Mouse (Mus musculus): ENCODE data around the gene Sox13. TPM values are rescaled to one million over a fixed set of nuclear protein-coding genes. Genes with fewer than 3 reads are reported as not detected.

Sox13 gene
- polyA plus RNA-seq, 1 experiment from 2014 or later: 12.8 TPM

GRCm38 (mm10) chr1:133409786-133410185 is 14.4 kb downstream of the Sox13 start:
- H3K27ac ChIP-seq (ENCODE audit: low read length): no peak overlapping the region
- WGBS: 61% methylated on average over 9 of the region's 9 CpGs
- H3K9ac ChIP-seq (replicated peaks; ENCODE audit: low read length): no peak overlapping the region
- H3K4me2 ChIP-seq (replicated peaks; ENCODE audit: low read depth, low read length): no peak overlapping the region
- no peaks in the 10 kb centered on the region for H3K27me3 ChIP-seq (ENCODE audit: insufficient read depth, low read length)
- H3K4me1 ChIP-seq (ENCODE audit: insufficient read depth, low read length): peaks cover 63% of the 10 kb centered on the region
- no peak for ATAC-seq (ENCODE audit: low FRiP score, low TSS enrichment)
- H3K9me3 ChIP-seq (ENCODE audit: low read length): no peaks in the 10 kb centered on the region
- H3K36me3 ChIP-seq (ENCODE audit: insufficient read depth, low read length): 0 out of 2 replicates have a peak, but pooled peaks cover 3% of the 10 kb centered on the region
- no peak overlapping the region for H3K4me3 ChIP-seq (ENCODE audit: low read length)

GRCm38 (mm10) chr1:133408880-133409516 is 15.2 kb downstream of the Sox13 start:
- H3K4me2 ChIP-seq (replicated peaks; ENCODE audit: low read depth, low read length): no peak overlapping the region
- H3K4me3 ChIP-seq (ENCODE audit: low read length): no peak overlapping the region
- H3K9me3 ChIP-seq (ENCODE audit: low read length): no peaks in the 10 kb centered on the region
- peaks cover 55% of the 10 kb centered on the region for H3K4me1 ChIP-seq (ENCODE audit: insufficient read depth, low read length)
- no peak overlapping the region; the same call in 1 of the 2 replicates for H3K27ac ChIP-seq (ENCODE audit: low read length)
- 17% methylated on average over 6 of the region's 6 CpGs for WGBS
- H3K36me3 ChIP-seq (ENCODE audit: insufficient read depth, low read length): 0 out of 2 replicates have a peak, but pooled peaks cover 3% of the 10 kb centered on the region
- no peaks in the 10 kb centered on the region for H3K27me3 ChIP-seq (ENCODE audit: insufficient read depth, low read length)
- no peak for ATAC-seq (ENCODE audit: low FRiP score, low TSS enrichment)
- peak overlapping the region; percentile 42 for H3K9ac ChIP-seq (replicated peaks; ENCODE audit: low read length)

- Histone ChIP-seq H3K9ac (replicated peaks; ENCODE audit: low read length) (no peak overlapping the region), H3K27me3 (ENCODE audit: insufficient read depth, low read length) (no peaks in the 10 kb centered on the region), H3K9me3 (ENCODE audit: low read length) (no peaks in the 10 kb centered on the region), H3K4me1 (ENCODE audit: insufficient read depth, low read length) (peaks cover 48% of the 10 kb centered on the region), H3K4me2 (replicated peaks; ENCODE audit: low read depth, low read length) (no peak overlapping the region), H3K27ac (ENCODE audit: low read length) (no peak overlapping the region), H3K36me3 (ENCODE audit: insufficient read depth, low read length) (0 out of 2 replicates have a peak, but pooled peaks cover 3% of the 10 kb centered on the region), H3K4me3 (ENCODE audit: low read length) (no peak overlapping the region)
- 33% methylated on average over 9 of the region's 9 CpGs for WGBS
- no peak for ATAC-seq (ENCODE audit: low FRiP score, low TSS enrichment)
Observed at GRCm38 (mm10) chr1:133408321-133408720, 15.9 kb downstream of the Sox13 start.

- H3K27me3 ChIP-seq (ENCODE audit: insufficient read depth, low read length): no peaks in the 10 kb centered on the region
- H3K36me3 ChIP-seq (ENCODE audit: insufficient read depth, low read length): 0 out of 2 replicates have a peak, but pooled peaks cover 3% of the 10 kb centered on the region
- H3K9me3 ChIP-seq (ENCODE audit: low read length): no peaks in the 10 kb centered on the region
- no peak for ATAC-seq (ENCODE audit: low FRiP score, low TSS enrichment)
- H3K4me3 ChIP-seq (ENCODE audit: low read length): no peak overlapping the region
- peaks cover 39% of the 10 kb centered on the region for H3K4me1 ChIP-seq (ENCODE audit: insufficient read depth, low read length)
- no peak overlapping the region for H3K4me2 ChIP-seq (replicated peaks; ENCODE audit: low read depth, low read length)
- no peak overlapping the region for H3K9ac ChIP-seq (replicated peaks; ENCODE audit: low read length)
- 0 out of 2 replicates have a peak overlapping the region, but pooled peaks have one; percentile 15 for H3K27ac ChIP-seq (ENCODE audit: low read length)
- WGBS: 62% methylated on average over 6 of the region's 6 CpGs
Observed at GRCm38 (mm10) chr1:133407436-133407835, 16.7 kb downstream of the Sox13 start.

- Histone ChIP-seq H3K9ac (replicated peaks; ENCODE audit: low read length) (no peak overlapping the region), H3K4me3 (ENCODE audit: low read length) (no peak overlapping the region), H3K4me1 (ENCODE audit: insufficient read depth, low read length) (peaks cover 31% of the 10 kb centered on the region), H3K4me2 (replicated peaks; ENCODE audit: low read depth, low read length) (no peak overlapping the region), H3K9me3 (ENCODE audit: low read length) (no peaks in the 10 kb centered on the region), H3K27me3 (ENCODE audit: insufficient read depth, low read length) (no peaks in the 10 kb centered on the region), H3K36me3 (ENCODE audit: insufficient read depth, low read length) (0 out of 2 replicates have a peak, but pooled peaks cover 3% of the 10 kb centered on the region), H3K27ac (ENCODE audit: low read length) (no peak overlapping the region)
- ATAC-seq (ENCODE audit: low FRiP score, low TSS enrichment): no peak
- WGBS: 76% methylated on average over 7 of the region's 7 CpGs
Observed at GRCm38 (mm10) chr1:133406614-133407013, 17.6 kb downstream of the Sox13 start.

- no peaks in the 10 kb centered on the region for H3K9me3 ChIP-seq (ENCODE audit: low read length)
- ATAC-seq (ENCODE audit: low FRiP score, low TSS enrichment): no peak
- H3K4me2 ChIP-seq (replicated peaks; ENCODE audit: low read depth, low read length): no peak overlapping the region
- no peak overlapping the region for H3K9ac ChIP-seq (replicated peaks; ENCODE audit: low read length)
- peaks cover 33% of the 10 kb centered on the region for H3K4me1 ChIP-seq (ENCODE audit: insufficient read depth, low read length)
- 83% methylated on average over 4 of the region's 4 CpGs for WGBS
- H3K4me3 ChIP-seq (ENCODE audit: low read length): no peak overlapping the region
- H3K27me3 ChIP-seq (ENCODE audit: insufficient read depth, low read length): no peaks in the 10 kb centered on the region
- 0 out of 2 replicates have a peak, but pooled peaks cover 3% of the 10 kb centered on the region for H3K36me3 ChIP-seq (ENCODE audit: insufficient read depth, low read length)
- no peak overlapping the region for H3K27ac ChIP-seq (ENCODE audit: low read length)
Observed at GRCm38 (mm10) chr1:133404005-133404404, 20.2 kb downstream of the Sox13 start.

GRCm38 (mm10) chr1:133400014-133400725 is 24.0 kb downstream of the Sox13 start:
- no peaks in the 10 kb centered on the region for H3K36me3 ChIP-seq (ENCODE audit: insufficient read depth, low read length)
- no peak overlapping the region for H3K9ac ChIP-seq (replicated peaks; ENCODE audit: low read length)
- 65% methylated on average over 13 of the region's 13 CpGs for WGBS
- H3K4me1 ChIP-seq (ENCODE audit: insufficient read depth, low read length): peaks cover 35% of the 10 kb centered on the region
- ATAC-seq (ENCODE audit: low FRiP score, low TSS enrichment): no peak; the same call in 1 of the 2 replicates
- H3K4me3 ChIP-seq (ENCODE audit: low read length): no peak overlapping the region
- H3K27me3 ChIP-seq (ENCODE audit: insufficient read depth, low read length): no peaks in the 10 kb centered on the region
- no peaks in the 10 kb centered on the region for H3K9me3 ChIP-seq (ENCODE audit: low read length)
- no peak overlapping the region for H3K27ac ChIP-seq (ENCODE audit: low read length)
- no peak overlapping the region for H3K4me2 ChIP-seq (replicated peaks; ENCODE audit: low read depth, low read length)

- 0 out of 2 replicates have a peak, but pooled peaks cover 3% of the 10 kb centered on the region for H3K36me3 ChIP-seq (ENCODE audit: insufficient read depth, low read length)
- H3K4me3 ChIP-seq (ENCODE audit: low read length): no peak overlapping the region
- H3K9ac ChIP-seq (replicated peaks; ENCODE audit: low read length): peak overlapping the region; percentile 33
- H3K9me3 ChIP-seq (ENCODE audit: low read length): no peaks in the 10 kb centered on the region
- peak overlapping the region; percentile 30 for H3K4me2 ChIP-seq (replicated peaks; ENCODE audit: low read depth, low read length)
- no peaks in the 10 kb centered on the region for H3K27me3 ChIP-seq (ENCODE audit: insufficient read depth, low read length)
- 11% methylated on average over 17 of the region's 17 CpGs for WGBS
- peak; percentile 76 for ATAC-seq (ENCODE audit: low FRiP score, low TSS enrichment)
- peaks cover 35% of the 10 kb centered on the region for H3K4me1 ChIP-seq (ENCODE audit: insufficient read depth, low read length)
- H3K27ac ChIP-seq (ENCODE audit: low read length): peak overlapping the region; percentile 89
Observed at GRCm38 (mm10) chr1:133397483-133398237, 26.5 kb downstream of the Sox13 start.

- Histone ChIP-seq H3K27ac (ENCODE audit: low read length) (peak overlapping the region; percentile 89), H3K9ac (replicated peaks; ENCODE audit: low read length) (peak overlapping the region; percentile 33; the same call in 1 of the 2 replicates), H3K4me2 (replicated peaks; ENCODE audit: low read depth, low read length) (peak overlapping the region; percentile 30), H3K36me3 (ENCODE audit: insufficient read depth, low read length) (peaks cover 8% of the 10 kb centered on the region), H3K4me1 (ENCODE audit: insufficient read depth, low read length) (peaks cover 35% of the 10 kb centered on the region), H3K4me3 (ENCODE audit: low read length) (no peak overlapping the region), H3K27me3 (ENCODE audit: insufficient read depth, low read length) (no peaks in the 10 kb centered on the region), H3K9me3 (ENCODE audit: low read length) (no peaks in the 10 kb centered on the region)
- WGBS: 67% methylated on average over 5 of the region's 5 CpGs
- ATAC-seq (ENCODE audit: low FRiP score, low TSS enrichment): no peak
Observed at GRCm38 (mm10) chr1:133397094-133397482, 27.1 kb downstream of the Sox13 start.
